Mouse (Mus musculus) small intestine, adult 2 months (tissue): ENCODE measurements at regions not wholly inside any gene's neighbourhood (a gene's known extent, or its start where the extent isn't known, plus 50 kb on each side); places are given as distances from the start of the nearest gene placed in this dataset.

Source experiments
- CTCF ChIP-seq: fragments of 200-500 bp; IDR thresholded peaks from 2 replicates; pipeline ENCODE4 v1.5.1; 2012; ENCODE audit warnings: low read depth, mild to moderate bottlenecking, control low read depth, inconsistent platforms, low read length, moderate library complexity, mixed read lengths; ENCODE audit not compliant: insufficient replicate concordance, insufficient read length; ENCODE audit errors: extremely low read depth
- POLR2A ChIP-seq: fragments of 200-500 bp; IDR thresholded peaks from 2 replicates; pipeline ENCODE4 v1.6.1; 2012; ENCODE audit warnings: low read depth, mild to moderate bottlenecking, control low read depth, inconsistent platforms, low read length, moderate library complexity

DNA sequence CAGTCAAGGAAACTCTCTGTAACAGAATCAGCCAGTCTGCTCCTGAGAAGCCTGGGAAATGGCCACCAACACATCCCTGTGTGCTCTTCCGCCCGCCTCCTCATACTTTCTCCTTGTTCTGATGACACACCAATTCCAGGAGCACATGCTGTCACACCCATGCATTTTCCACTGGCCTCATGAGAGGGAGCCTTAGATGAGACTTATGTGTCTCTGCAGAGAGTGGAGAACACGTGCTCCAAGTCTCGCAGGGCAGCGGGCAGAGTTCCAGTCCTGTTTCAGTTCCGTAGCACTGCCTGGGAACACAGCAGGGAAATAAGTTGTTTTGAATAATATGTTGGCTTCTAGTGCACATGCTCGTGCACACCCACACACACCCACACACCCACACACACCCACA is 116.7 kb upstream of the Zfp706 start:
- TF ChIP-seq CTCF (no peak), POLR2A (no peak)
